Mouse (Mus musculus) lung, embryonic 15.5 days (tissue): ENCODE measurements at regions not wholly inside any gene's neighbourhood (a gene's known extent, or its start where the extent isn't known, plus 50 kb on each side); places are given as distances from the start of the nearest gene placed in this dataset.

Experiments used
- ATAC-seq: fragments of 200-750 bp; cut with Nextera tagmentation; 2 replicates; pipeline ENCODE4 v1.8.0; 2017; ENCODE audit warnings: moderate number of reproducible peaks, borderline replicate concordance; ENCODE audit not compliant: low FRiP score, low TSS enrichment; ENCODE audit errors: extremely low read depth
- H3K27ac ChIP-seq: fragments of 300-500 bp; sonication (generic); 2 replicates; pipeline ENCODE4 v1.5.1; 2015; ENCODE audit warnings: moderate library complexity, mild to moderate bottlenecking, inconsistent platforms
- H3K27me3 ChIP-seq: fragments of 300-500 bp; sonication (generic); 2 replicates; pipeline ENCODE4 v1.6.1; 2015; ENCODE audit warnings: inconsistent platforms
- H3K36me3 ChIP-seq: fragments of 300-500 bp; sonication (generic); 2 replicates; pipeline ENCODE4 v1.6.1; 2015; ENCODE audit warnings: inconsistent platforms
- H3K4me1 ChIP-seq: fragments of 300-500 bp; sonication (generic); 2 replicates; pipeline ENCODE4 v1.6.1; 2015; ENCODE audit warnings: inconsistent platforms
- H3K4me2 ChIP-seq: fragments of 300-500 bp; sonication (generic); 2 replicates; pipeline ENCODE4 v1.6.1; 2015; ENCODE audit warnings: inconsistent platforms, mild to moderate bottlenecking, moderate library complexity
- H3K4me3 ChIP-seq: fragments of 300-500 bp; sonication (generic); 2 replicates; pipeline ENCODE4 v1.5.1; 2015; ENCODE audit warnings: mild to moderate bottlenecking, inconsistent platforms
- H3K9ac ChIP-seq: fragments of 300-500 bp; sonication (generic); 2 replicates; pipeline ENCODE4 v1.6.1; 2015; ENCODE audit warnings: inconsistent platforms
- H3K9me3 ChIP-seq: fragments of 300-500 bp; sonication (generic); 2 replicates; pipeline ENCODE4 v1.6.1; 2016; ENCODE audit warnings: inconsistent platforms
- WGBS: fragments of 180-500 bp; shearing (Covaris S2); methylation state at CpG from one replicate; pipeline ENCODE4 v1.1.7; 2015; 5-methylcytosine and 5-hydroxymethylcytosine counted together

DNA sequence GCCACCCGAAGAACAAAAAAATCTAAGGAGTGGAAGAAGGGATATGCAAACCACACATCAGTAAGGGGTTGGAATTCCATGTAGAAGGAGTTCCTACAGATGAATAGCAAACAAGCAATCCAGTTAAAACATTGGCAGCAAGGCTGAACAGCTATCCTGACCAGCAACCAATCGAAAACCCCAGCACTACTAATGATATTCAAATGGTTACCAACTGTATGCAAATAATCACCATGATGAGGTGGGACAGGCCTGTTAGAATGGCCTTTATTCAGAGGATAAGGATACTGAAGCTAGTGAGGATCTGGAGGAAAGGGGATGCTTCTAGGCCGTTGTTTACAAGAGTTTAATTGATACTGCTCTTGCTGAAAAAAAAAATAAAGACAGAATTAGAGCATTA, 166.0 kb upstream of the Grik3 start:
- WGBS = 73% methylated on average over 3 of the region's 3 CpGs
- ATAC-seq = no peak
- H3K27me3 ChIP-seq = no peaks in the 10 kb centered on the region

DNA sequence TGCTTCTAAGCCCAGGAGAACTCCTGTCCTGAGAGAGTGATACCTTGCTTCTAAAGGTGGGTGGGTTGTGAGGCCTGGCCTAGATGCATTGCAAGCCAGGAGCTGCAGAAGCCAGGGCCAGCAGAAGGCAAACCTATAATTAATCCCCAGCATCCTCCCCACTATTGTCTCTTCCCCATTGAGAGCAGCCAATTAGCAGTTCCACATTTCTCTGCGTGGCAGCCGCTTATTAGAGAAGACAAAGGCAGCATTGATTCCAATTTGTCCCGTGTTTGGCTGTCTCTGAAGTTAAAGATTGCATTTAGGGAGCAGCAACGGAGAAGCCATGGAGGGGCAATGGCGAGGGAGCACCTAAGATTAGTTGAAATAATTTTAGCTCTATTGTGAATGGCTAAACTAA, 171.2 kb upstream of the Grik3 start:
- WGBS = 57% methylated on average over 5 of the region's 5 CpGs
- H3K27ac ChIP-seq = no peak overlapping the region
- H3K9ac ChIP-seq = no peak overlapping the region
- H3K4me2 ChIP-seq = no peak overlapping the region
- no peak overlapping the region for H3K4me3 ChIP-seq
- H3K36me3 ChIP-seq = no peaks in the 10 kb centered on the region
- no peaks in the 10 kb centered on the region for H3K27me3 ChIP-seq
- H3K9me3 ChIP-seq = no peaks in the 10 kb centered on the region
- H3K4me1 ChIP-seq = no peaks in the 10 kb centered on the region
- no peak for ATAC-seq

More for the DNA sequence above, 166.0 kb upstream of the Grik3 start:
- H3K4me3 ChIP-seq = no peak overlapping the region
- no peak overlapping the region for H3K27ac ChIP-seq
- no peaks in the 10 kb centered on the region for H3K36me3 ChIP-seq
- no peaks in the 10 kb centered on the region for H3K9me3 ChIP-seq
- H3K4me1 ChIP-seq = no peaks in the 10 kb centered on the region
- H3K4me2 ChIP-seq = no peak overlapping the region
- no peak overlapping the region for H3K9ac ChIP-seq

DNA sequence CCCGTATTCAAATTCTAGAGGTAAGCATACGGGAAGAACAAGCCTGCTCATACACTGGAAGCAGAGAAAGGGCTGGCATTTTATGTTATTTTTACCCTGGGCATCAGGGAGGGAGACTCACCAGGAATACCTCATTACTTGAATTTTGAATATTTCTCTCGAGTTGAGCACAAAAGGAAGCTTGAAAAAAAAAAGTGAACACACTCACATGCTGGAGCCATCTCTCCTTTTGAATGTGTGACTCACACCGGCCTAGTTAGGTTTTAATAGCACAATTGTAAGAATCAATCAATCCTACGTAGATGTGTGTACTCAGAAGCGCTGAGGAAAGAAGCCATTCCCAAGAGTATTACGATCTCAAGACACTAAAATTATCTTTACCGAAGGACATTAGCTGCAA, 172.2 kb upstream of the Grik3 start:
- Histone ChIP-seq H3K9ac (no peak overlapping the region), H3K27me3 (no peaks in the 10 kb centered on the region), H3K9me3 (no peaks in the 10 kb centered on the region), H3K27ac (no peak overlapping the region), H3K4me3 (no peak overlapping the region), H3K4me2 (no peak overlapping the region), H3K36me3 (no peaks in the 10 kb centered on the region), H3K4me1 (no peaks in the 10 kb centered on the region)
- no peak for ATAC-seq
- WGBS = 41% methylated on average over 8 of the region's 8 CpGs

DNA sequence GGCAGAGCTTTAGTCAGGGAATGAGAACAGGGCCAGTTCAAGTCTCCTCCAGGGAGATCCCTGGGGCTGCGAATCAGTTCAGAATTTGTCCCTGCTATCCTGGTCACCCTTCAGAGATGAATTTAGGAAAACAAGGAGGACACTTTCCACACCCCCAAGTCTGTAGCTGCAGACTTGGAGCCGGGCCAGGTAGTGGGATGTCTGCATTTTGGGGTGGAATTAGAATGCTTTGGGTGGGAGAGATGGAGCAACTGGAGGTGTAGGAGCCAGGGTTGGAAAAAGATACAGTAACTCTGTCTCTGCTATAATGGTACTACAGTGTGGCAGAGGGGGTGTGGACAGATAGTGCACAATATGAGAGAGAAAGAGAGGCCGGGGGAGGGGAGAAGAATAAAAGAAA, 173.6 kb upstream of the Grik3 start:
- Histone ChIP-seq H3K36me3 (no peaks in the 10 kb centered on the region), H3K4me1 (no peaks in the 10 kb centered on the region), H3K9me3 (no peaks in the 10 kb centered on the region), H3K27ac (no peak overlapping the region), H3K9ac (no peak overlapping the region), H3K27me3 (no peaks in the 10 kb centered on the region), H3K4me3 (no peak overlapping the region), H3K4me2 (no peak overlapping the region)
- 61% methylated on average over 3 of the region's 3 CpGs for WGBS
- no peak for ATAC-seq

DNA sequence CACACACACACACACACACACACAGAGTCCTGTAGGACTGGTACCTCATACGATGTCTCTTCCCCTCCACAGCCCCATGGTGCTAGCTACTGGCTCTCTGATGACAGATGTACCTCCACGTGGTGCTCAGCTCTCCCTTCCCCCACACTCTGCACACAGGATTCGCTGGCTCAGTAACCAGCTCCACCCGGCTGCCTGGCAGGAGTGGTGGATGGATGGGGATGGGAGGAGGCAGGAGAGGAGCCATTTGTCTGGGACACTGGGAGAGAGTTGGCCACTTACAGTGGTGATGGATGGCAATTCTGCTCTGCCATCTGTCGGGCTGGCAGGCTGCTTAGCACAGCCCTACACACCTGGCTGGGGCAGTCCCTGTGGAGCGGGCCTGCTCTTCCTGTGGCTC, 174.7 kb upstream of the Grik3 start:
- Histone ChIP-seq H3K4me1 (no peaks in the 10 kb centered on the region), H3K9ac (no peak overlapping the region), H3K27me3 (no peaks in the 10 kb centered on the region), H3K9me3 (no peaks in the 10 kb centered on the region), H3K4me2 (no peak overlapping the region), H3K4me3 (no peak overlapping the region), H3K27ac (no peak overlapping the region), H3K36me3 (no peaks in the 10 kb centered on the region)
- 16% methylated on average over 6 of the region's 6 CpGs for WGBS
- peak; percentile 12; the same call in 1 of the 2 replicates for ATAC-seq

DNA sequence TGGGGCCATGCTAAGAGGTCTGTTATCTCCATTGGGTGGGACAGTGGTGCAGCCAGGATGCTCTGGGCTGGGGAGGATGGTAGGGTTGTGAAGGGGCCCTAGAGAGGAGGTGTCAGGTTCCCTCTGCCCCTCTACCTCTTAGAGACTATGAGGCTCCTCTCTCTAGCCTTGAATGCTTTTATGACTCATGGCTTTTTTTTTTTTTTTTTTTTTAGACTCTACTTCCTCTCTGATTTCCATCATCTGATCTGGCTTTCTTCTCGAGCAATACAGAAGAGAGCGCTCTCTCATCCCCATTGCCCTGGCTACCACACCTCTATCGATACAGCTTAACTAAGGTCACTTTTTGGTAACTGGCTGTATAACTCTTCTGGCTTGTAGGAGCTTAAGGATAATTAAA, 176.6 kb upstream of the Grik3 start:
- no peak overlapping the region for H3K27ac ChIP-seq
- H3K36me3 ChIP-seq = no peaks in the 10 kb centered on the region
- H3K9ac ChIP-seq = no peak overlapping the region
- 81% methylated on average over 3 of the region's 3 CpGs for WGBS
- H3K9me3 ChIP-seq = no peaks in the 10 kb centered on the region
- H3K4me3 ChIP-seq = no peak overlapping the region
- no peaks in the 10 kb centered on the region for H3K27me3 ChIP-seq
- H3K4me2 ChIP-seq = no peak overlapping the region
- H3K4me1 ChIP-seq = no peaks in the 10 kb centered on the region
- no peak for ATAC-seq

DNA sequence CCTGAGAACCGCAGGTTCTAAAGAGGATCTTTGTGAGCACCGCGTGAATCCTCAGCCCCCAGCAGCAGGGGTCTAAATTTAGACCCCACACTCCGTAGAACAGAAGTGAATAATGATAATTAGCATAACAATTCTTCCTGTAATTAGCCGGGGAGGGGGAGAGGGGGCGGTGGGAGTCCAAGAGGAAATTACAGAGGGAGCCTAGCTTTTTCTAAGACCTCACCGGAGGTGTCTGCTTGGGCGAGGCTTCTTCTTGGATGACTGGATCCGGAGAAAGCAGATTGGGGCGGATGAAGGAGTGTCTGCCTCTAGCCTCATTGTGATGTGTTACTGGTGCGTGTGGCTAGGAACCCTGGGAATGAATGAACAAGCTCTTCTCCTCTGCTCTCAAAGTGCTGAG, 177.2 kb upstream of the Grik3 start:
- no peaks in the 10 kb centered on the region for H3K36me3 ChIP-seq
- H3K4me3 ChIP-seq = no peak overlapping the region
- 13% methylated on average over 11 of the region's 11 CpGs for WGBS
- H3K9me3 ChIP-seq = no peaks in the 10 kb centered on the region
- ATAC-seq = no peak
- H3K4me1 ChIP-seq = no peaks in the 10 kb centered on the region
- no peaks in the 10 kb centered on the region for H3K27me3 ChIP-seq
- H3K9ac ChIP-seq = no peak overlapping the region
- H3K4me2 ChIP-seq = no peak overlapping the region
- no peak overlapping the region for H3K27ac ChIP-seq

DNA sequence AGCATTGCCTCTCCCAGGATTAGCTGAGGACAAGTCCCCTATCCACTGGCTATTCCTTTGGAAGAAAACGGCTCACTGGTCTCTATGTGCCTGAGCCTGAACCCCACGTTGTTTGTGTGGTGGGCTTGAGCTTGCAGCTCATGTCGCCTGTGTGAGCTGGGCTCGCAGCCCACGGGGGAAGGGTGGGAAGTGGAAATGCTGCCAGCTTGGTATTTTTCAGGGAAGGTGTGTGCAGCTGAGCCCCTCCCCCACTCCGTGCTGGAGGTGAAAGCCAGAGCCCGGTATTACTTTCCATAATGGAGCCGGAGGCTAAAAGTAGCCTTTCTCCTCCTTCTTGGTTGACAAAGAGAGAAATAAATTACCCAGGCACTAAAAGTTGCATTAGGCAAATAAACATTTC, 180.5 kb upstream of the Zc3h12a start:
- Histone ChIP-seq H3K27ac (no peak overlapping the region), H3K4me1 (no peaks in the 10 kb centered on the region), H3K36me3 (no peaks in the 10 kb centered on the region), H3K4me2 (no peak overlapping the region), H3K27me3 (no peaks in the 10 kb centered on the region), H3K9me3 (no peaks in the 10 kb centered on the region), H3K4me3 (no peak overlapping the region), H3K9ac (no peak overlapping the region)
- WGBS = 33% methylated on average over 8 of the region's 8 CpGs
- ATAC-seq = no peak

DNA sequence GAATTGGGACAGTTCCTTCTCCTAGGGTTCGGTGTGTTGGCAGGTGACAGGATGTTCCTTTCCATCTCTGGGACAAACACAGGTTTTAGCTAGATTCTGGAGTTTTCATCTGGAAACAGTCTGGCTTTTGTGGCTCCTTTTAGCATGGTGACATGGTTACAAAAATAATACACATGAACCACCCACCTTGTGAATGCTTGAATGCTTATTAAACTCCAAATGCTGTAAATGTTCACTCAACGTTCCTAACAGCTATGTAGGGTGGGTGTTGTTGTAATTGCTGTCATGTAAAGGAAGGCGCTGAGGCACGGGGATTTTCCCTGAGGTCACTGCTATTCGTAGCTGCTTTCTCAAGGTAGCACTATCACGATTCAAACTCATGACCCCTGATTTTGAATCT, 178.1 kb upstream of the Zc3h12a start:
- Histone ChIP-seq H3K4me1 (no peaks in the 10 kb centered on the region), H3K27me3 (no peaks in the 10 kb centered on the region), H3K4me2 (no peak overlapping the region), H3K4me3 (no peak overlapping the region), H3K9ac (no peak overlapping the region), H3K27ac (no peak overlapping the region), H3K36me3 (no peaks in the 10 kb centered on the region), H3K9me3 (no peaks in the 10 kb centered on the region)
- 46% methylated on average over 6 of the region's 6 CpGs for WGBS
- no peak for ATAC-seq

DNA sequence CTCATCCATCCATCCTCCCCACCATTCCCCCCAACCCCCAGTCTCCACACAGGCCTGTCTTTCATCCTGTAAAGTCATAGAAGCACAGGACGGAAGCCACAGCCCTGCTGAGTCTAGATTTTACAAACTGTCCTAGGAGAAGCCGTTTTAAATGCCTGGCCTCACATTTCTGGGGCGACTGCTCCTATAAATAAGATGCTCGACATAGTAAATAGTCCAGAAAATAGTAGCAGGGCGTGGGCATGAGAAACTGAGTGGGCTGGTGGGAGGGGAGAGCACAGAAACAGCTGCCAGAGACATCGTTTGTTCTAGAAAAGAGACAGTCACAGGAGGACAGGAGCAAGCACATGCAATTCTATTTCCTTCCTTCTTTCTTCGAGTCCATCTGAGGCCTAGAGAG, 175.0 kb upstream of the Zc3h12a start:
- Histone ChIP-seq H3K27me3 (no peaks in the 10 kb centered on the region), H3K4me3 (no peak overlapping the region), H3K36me3 (no peaks in the 10 kb centered on the region), H3K27ac (no peak overlapping the region), H3K9ac (no peak overlapping the region), H3K9me3 (no peaks in the 10 kb centered on the region), H3K4me1 (no peaks in the 10 kb centered on the region), H3K4me2 (no peak overlapping the region)
- ATAC-seq = no peak
- WGBS = 56% methylated on average over 7 of the region's 7 CpGs

DNA sequence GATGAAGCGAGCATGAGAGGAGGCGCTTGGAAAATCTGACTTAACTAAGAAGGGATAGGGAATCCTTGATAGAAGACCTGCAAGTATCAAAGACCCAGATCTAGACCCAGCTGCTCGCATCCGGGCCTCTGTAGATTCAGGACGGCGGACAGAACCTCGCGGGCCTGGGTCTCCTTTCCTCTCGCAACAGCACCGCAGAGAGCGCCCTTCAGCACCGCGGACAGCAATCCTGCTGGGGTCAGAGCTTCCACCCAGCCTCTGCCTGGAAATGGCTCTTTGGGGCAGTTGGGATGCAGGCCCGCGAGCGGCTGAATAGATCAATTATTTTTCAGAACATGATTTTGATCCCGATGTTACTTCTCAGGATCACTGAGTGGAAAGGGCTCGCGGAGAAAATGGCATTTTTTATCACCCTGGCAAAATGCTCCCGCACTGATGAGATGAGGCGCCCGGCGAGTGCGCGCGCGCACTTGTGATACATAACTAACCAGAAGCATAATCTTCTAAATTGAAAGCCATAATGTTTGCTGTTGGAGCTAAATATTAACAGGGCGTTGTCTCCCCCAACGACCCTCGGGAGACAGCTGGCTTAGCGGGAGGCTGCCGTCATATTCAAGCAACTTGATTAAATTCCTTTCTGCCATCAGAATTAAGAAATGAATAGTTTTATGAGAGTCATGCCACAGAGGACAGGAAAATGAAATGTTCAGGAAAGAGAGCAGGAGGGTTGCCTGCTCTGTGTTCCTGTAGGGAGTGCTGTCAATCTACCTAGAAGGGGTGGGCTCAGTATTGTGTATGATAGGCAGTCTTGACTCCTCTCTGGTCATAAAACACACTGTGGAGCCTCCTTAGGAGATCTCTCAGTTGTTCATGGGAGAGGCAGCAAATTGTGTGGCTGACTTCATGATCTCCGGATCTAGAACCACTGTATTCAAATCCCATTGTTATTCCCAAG, 173.1 kb upstream of the Zc3h12a start:
- H3K9me3 ChIP-seq = no peaks in the 10 kb centered on the region
- no peak for ATAC-seq
- WGBS = 19% methylated on average over 33 of the region's 33 CpGs
- H3K4me3 ChIP-seq = no peak overlapping the region
- no peaks in the 10 kb centered on the region for H3K4me1 ChIP-seq
- H3K27ac ChIP-seq = no peak overlapping the region
- H3K36me3 ChIP-seq = no peaks in the 10 kb centered on the region
- no peak overlapping the region for H3K9ac ChIP-seq
- no peaks in the 10 kb centered on the region for H3K27me3 ChIP-seq
- no peak overlapping the region for H3K4me2 ChIP-seq

DNA sequence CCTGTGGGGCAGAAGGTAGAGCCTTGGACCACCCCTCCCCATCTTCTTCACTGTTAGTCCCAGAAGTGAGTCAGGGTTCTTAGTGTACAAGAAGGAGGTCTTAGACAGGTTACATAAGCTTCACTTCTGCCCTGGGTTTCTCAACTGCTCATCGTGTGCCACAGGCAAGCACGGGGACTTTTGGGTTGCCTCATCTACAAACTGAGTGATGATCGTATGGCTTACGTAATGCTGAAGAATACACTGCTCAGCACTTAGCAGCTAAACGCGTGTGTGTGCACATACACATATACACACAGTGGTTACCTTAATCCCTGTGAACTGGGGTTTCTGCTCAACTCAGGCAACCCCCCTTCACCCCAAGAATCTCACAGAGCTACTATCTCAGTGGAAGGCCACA, 163.1 kb upstream of the Zc3h12a start:
- Histone ChIP-seq H3K4me2 (no peak overlapping the region), H3K36me3 (no peaks in the 10 kb centered on the region), H3K9me3 (no peaks in the 10 kb centered on the region), H3K27ac (no peak overlapping the region), H3K4me1 (no peaks in the 10 kb centered on the region), H3K9ac (no peak overlapping the region), H3K4me3 (no peak overlapping the region), H3K27me3 (no peaks in the 10 kb centered on the region)
- 73% methylated on average over 6 of the region's 6 CpGs for WGBS
- no peak for ATAC-seq
